Mouse (Mus musculus): ENCODE results near the gene Rfx7. TPM values are rescaled to one million over a fixed set of nuclear protein-coding genes. Genes with fewer than 3 reads are reported as not detected.
A peak's percentile ranks its signal among the peaks of the same experiment; 100 is the strongest.

Gene Rfx7
- polyA plus RNA-seq, 1 experiment, result 20.2 TPM

GRCm38 (mm10) chr9:72672361-72672760 is 140.3 kb downstream of the Rfx7 start:
- H3K27ac ChIP-seq (ENCODE audit: insufficient read depth, low read length), result no peak overlapping the region
- H3K4me1 ChIP-seq (ENCODE audit: control insufficient read depth, insufficient read depth, low read length), result peaks cover 3% of the 10 kb centered on the region; the same call in 1 of the 2 replicates
- DNase-seq, result peak; percentile 74 to 84
- TF ChIP-seq CTCF (IDR thresholded peaks at IDR 0.05; ENCODE audit: borderline replicate concordance, insufficient read depth, low read depth, low read length), result peak; percentile 94
- TF ChIP-seq POLR2A (IDR thresholded peaks at IDR 0.05; ENCODE audit: borderline replicate concordance, insufficient read depth, low read length), result no peak
- H3K4me3 ChIP-seq (replicated peaks; ENCODE audit: insufficient read depth, low read depth, low read length), result no peak overlapping the region
- no peaks in the 10 kb centered on the region for H3K27me3 ChIP-seq (ENCODE audit: control insufficient read depth, insufficient read depth, low read length)
- 4% methylated on average over 2 of the region's 2 CpGs for WGBS

Other genes with a start within 250 kb of the Rfx7 start
- 1.4 and 2.2 TPM in 2 replicates for gene Mns1, start 94.2 kb upstream of the Rfx7 start, polyA plus RNA-seq (2012; rRNA removed)
- 14.0 and 16.6 TPM in 2 replicates for gene Tex9, start 40.0 kb upstream of the Rfx7 start, polyA plus RNA-seq (2012; rRNA removed)
- 248 and 269 TPM in 2 replicates for gene Nedd4, start 130.1 kb downstream of the Rfx7 start, polyA plus RNA-seq (2012; rRNA removed)